Mouse (Mus musculus) lung, postnatal 0 days (tissue): ENCODE results near the gene Mob3c.

ENCODE experiments used
- CTCF ChIP-seq: IDR thresholded peaks from 2 replicates; pipeline ENCODE4 v1.5.1; 2016; ENCODE audit warnings: antibody characterized with exemption, mild to moderate bottlenecking
- EP300 ChIP-seq: IDR thresholded peaks from 2 replicates; pipeline ENCODE4 v1.6.1; 2016; ENCODE audit warnings: antibody characterized with exemption, mild to moderate bottlenecking, control low read depth

GRCm38 (mm10) chr4:115827888-115828571 is at the start of gene Mob3c:
- no peak for TF ChIP-seq CTCF
- TF ChIP-seq EP300 = no peak
